Mouse (Mus musculus) ovary, adult 18-20 months (tissue): ENCODE data around the gene Sh2d1a.

Experiments
- DNase-seq: peaks from one replicate; pipeline ENCODE4 v3.0.0; 2022; ENCODE audit warnings: low spot score, mixed read lengths

The Sh2d1a gene

DNA sequence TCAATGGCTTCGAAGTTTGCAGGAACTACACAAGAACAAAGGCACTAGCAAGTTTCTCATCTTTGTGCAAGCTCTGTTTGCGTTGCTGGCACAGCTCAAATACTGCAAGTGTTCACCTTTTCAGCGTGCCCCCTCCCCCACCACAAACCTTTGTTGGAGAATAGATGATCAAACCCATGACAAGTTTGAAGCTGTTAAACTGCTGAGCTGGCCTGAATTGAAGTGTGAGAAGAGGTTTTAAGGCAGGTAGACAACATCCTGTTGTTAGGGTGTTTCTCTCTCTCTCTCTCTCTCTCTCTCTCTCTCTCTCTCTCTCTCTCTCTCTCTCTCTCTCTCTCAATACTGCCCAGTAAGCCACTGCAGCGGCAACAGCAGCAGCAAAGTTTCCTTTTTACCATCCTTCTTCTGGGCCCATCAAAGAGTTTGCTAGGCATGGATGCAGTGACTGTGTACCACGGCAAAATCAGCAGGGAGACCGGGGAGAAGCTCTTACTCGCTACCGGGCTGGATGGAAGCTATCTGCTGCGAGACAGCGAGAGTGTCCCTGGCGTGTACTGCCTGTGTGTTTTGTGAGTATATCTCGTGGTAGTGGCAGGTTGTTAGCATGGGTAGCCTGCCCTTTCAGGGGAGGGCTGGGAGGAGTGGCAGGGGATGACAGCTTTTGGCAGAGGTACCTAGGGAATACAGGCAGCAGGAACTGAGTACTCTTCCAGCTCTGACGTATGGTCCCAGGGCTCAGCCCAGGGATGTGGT lies at the start of gene Sh2d1a:
Gene Sh2d1a, plus strand, starts transcription at position 163 of the 753 bp plus-strand sequence.
- no peak for DNase-seq

DNA sequence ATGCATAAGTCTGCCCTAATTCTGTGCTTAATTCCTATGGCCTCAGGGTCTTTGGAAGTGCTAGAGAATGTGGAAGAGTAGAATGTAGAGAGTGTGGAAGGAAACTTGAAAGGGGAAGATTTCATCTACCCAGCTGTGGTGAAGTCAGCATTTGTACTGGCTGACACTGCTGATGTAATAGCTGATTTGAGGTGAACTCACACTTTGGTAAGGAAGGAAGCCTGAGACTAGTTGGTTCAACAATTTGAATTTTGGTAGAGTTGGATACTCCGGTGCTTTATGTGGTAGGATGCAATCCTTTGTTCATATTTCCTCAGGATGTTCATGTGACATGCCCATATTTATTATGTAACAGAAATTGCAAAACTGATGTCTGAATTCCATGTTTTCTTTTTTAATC lies 49.3 kb upstream of the Sh2d1a start:
- no peak for DNase-seq

DNA sequence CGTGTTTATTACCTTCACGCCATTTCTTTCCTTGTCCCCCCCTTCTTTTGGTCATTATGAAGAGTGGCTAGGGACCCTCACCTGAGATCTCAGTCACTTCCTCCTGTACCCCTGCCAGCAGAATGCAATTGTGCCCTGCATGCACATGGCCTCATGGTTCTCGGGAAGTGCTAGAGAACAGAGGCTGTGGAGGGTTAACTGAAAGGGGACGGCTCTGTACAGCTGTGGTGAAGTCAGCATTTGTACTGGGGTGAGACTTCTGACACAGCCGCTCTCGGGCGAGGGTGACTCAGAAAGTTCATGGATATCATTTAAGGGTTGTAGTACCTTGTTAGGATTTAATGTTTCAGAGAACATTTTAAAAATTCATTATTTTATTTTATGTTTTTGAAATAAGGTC lies 47.7 kb upstream of the Sh2d1a start:
- no peak for DNase-seq

DNA sequence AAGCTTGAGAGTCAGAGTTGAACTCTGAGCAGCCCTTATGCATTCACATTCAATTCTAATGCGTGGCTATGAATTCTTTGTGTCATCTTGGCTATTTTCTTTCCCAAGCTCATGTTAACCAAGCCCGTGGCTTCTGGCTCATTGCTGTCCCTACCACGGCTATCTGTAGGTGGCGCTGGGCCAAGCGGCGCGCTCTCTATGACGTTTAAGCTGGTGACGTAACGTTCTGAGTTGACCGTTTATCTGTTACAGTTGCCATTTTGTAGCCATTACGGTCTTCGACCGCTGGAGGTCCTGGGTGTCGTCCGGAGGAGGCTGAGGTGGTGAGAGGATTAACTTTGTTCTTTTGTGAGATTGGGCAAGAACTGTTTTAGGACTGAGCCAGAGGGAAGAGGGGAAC lies 12.8 kb upstream of the Sh2d1a start, which contains the start of gene Tex13c2:
Gene Tex13c2, plus strand, starts transcription at position 246 of the 400 bp plus-strand sequence.
- DNase-seq: no peak

DNA sequence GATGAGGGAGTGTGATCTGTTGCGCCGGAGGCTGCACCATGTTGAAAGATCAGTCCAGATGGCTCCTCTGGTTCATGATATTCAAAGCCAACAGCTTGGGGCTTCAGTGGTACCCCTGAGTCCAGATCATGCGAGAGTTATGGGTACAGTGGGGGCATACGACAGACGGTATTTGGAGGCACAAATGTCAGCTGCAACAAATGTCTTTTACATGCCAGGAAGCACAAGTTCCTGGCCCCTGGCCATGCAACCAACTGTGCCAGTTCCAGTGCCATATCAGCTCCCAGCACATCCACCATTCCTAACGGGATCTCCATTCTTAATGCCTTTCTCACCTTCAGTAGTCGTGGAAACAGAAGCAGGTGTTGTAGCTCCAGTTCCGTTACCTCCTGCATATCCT lies 11.9 kb upstream of the Sh2d1a start:
- DNase-seq: no peak

DNA sequence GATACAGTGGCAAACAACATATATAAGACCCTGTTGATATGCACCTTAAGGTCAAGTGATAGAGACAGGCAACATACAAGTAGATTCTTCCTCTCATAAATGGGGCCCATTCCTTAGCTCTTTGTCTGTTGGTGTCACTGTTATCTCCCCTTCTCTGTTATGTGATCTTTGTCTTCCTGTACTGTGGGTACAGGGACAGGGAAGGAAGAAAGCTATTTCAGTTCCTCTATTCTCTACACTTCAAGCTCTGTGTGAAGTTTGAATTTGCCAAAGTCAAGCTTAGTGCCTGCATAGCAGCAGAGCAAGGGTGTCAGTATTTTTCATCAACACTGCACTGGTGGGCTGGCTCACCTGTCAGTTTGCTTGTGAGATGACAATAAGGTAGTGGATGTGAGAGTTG lies 1.7 kb upstream of the Sh2d1a start:
- DNase-seq: no peak

DNA sequence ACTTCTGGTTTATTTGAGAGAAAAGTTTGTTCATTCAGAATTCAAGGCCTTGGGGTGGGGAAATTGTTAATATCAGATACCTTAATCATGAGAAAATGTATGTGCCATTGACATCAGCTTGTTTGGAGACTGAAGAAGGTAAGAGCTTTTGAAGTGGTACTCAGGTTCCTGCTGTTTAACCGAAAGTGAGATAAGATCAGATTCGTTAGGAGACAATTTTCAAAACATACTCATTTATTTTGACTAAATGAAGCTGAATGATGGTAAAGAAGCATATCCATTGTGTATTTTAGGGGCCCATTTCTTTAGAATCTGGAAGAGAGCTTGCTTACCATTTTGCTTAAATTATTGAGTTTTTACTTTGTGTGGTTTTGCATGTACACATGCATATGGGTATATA lies 8.9 kb downstream of the Sh2d1a start:
- DNase-seq: no peak

DNA sequence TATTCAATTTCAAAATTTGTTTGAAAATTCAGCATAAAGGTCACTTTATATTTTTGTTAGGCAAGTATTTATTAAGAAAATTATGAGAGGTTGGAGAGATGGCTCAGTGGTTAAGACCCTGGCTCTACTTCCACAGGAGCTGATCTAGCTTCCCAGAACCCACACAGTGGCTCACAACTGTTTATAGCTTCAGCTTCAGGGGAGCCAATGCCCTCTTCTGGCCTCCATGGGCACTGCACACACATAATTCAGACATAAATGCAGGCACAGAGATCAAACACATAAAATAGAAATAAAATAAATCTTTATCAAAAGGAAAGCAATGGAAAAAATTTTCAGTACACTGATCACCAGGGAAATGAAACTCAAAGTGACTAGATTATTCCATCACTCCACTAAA lies 10.3 kb downstream of the Sh2d1a start:
- no peak for DNase-seq

DNA sequence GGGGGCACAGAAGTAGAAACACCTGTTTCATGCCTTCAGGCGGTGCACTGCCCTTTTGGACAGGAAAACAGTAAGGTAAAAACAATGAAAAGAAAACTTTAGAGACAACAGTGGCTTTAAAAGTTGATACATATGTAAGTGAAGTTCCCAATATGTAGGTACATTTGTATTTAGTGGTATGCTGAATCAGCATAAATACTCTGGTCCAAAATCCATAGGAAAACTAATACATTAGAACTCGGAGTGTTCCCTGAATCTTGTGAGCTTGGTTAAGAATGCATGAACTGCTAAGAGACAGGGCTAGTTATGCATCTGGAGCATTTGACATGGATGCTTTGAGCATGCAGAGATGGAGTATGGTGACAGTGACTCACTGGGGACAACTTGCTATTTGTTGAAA lies 20.6 kb downstream of the Sh2d1a start:
- no peak for DNase-seq

DNA sequence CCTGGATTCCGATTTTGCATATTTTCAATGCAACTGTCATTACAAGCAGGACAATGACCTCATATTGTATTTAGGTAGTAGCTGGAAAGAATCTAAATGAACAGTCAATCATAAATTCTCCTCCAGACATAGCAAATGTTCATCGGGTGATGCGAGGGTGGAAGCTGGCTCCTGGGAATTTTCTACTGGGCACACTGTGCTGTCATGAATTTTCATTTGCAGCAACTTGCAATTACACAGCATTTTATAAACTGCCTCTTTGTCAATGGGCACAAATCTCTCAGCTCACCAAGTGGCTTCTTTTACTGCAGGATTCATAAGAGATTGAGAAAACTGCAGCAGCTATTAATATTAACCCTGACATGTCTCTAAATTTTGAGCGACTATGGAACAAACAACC lies 28.4 kb downstream of the Sh2d1a start:
- DNase-seq: no peak

DNA sequence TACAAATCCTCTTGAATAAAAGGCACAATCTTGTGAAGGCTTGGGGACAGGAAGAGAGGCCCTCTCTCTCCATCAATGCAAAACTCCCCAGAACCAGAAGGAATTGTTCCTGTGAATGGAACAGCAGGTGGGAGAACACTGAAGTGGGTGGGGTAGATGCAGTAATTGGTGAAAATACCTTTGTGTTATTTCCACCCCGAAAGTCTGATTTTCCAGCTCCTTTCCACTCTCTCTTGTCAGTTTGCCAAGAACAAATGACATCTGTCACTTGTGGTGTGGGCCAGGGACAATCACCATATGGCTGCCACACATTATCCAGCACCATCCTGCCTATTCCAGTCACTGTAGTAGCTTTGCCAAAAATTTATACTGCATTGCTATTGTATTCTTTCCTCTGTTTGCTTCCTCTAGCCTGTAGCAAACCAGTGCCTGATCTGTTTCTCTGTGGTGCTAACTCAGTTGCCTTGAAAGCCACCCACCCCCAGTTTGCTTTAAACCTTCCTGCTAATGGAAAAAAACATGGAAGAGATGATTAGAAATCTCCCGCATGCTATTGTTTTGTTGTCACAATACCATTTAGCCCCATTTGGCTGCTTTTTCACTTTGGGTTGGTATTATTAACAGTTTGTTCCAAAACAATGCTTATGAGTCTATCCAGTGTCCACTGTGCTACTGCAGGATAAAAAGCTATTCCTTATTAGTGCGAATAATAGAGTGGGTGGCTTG lies 37.9 kb downstream of the Sh2d1a start:
- DNase-seq: no peak

DNA sequence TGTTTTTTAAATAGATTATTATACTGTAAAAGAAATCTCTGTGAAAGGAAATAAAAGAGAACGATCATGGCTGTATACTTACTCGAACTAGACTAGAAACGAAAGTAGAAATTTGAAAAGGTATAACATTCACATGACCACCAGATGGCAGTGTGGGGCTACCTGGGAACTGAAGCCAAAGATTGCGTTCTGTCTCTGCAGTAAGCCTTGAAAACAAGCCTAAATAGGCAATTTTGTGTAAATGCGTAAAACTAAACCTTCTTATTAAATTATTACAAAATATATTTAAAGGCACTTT lies 38.5 kb downstream of the Sh2d1a start:
- DNase-seq: peak; percentile 6

DNA sequence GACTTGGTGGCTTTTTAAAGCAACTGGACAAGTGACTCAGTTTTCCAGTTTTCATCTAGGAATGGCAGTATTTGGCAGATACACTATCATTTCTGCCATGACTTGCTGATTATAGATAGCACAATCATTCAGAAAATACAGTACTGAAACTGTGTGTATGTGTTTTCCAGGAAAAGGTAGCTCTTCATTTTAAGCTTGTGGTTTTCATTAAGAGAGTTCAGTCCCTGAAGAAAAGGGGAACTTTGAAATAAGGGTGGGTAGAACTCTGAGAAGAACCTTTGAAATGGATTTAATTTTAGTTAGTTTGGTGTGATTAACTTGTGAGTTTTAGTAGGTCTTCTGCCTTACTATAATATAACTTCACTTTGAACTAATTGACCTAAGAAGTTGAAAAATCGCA lies 42.8 kb downstream of the Sh2d1a start:
- no peak for DNase-seq

DNA sequence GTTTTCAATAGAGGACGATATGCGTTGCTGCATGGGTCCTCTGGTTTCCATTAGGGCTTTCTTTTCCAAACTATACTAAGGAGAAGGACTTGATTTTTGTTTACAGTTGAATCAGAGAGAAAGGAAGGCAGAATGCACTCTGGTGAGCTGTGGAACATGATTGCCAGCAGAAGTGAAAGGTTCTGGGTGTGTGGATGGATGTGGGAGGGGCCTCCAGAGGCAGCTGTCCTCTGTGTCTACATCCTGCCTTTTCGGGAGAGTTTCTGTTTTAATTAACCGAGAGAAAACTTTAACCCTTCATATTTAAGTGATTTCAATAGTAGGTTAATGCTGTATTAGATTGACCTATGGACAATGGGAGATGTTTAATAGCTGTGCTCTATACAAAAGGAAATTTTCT lies 46.3 kb downstream of the Sh2d1a start:
- no peak for DNase-seq

DNA sequence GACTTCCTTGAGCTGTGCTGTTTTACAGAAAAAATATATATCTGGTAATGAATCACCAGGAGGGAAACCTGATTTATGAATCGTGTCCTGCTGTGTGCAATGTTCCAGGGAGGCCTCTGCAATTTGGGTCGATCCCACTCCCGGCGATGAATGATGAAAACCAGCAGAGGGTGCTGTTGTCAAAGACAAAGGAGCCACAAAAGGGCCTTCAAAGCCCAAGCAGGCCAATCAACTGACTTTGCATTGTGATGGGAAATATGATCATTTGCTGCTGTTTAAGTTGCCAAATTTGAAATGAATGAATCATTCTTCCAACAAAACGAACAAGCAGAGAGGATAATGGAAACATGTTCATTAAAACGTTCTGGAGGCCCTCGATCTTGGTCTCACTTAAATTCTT lies 55.0 kb downstream of the Sh2d1a start:
- no peak for DNase-seq

DNA sequence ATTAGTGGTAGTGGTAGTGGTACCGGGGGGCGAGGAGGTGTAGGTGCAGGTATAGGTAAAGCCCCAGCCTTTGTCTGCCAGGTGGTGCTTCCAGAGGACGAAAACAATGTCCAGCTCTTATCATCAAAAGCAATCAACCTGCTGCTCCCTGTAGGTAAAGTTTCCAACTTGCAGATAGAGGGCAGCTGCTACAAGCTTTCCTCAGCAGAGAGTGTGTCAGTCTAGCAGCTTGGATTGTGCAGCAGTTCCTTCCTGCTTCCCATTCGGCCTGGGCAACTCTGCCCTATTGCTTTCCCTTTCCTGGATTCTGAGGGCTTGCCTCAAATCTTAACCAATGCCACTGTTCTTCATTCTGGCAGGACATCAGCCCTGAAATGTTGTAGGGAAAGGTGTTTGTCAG lies 56.4 kb downstream of the Sh2d1a start:
- DNase-seq: no peak
